Mouse (Mus musculus) central nervous system, embryonic 11.5 days (tissue): ENCODE measurements around the gene Acyp2. TPM values are rescaled to one million over a fixed set of nuclear protein-coding genes. Genes with fewer than 3 reads are reported as not detected.

Experiments used
- polyA plus RNA-seq: library from polyadenylated mRNA; depleted of rRNA; stranded (reverse); fragments of >200 nt; gene quantifications from 2 replicates; pipeline ENCODE4 v1.2.3, GENCODE M21; 2012; rRNA removed

Acyp2 gene
- 9.0 and 9.7 TPM in 2 replicates for polyA plus RNA-seq

GRCm38 (mm10) chr11:30649001-30649637 is at the start of gene Acyp2:
Gene Acyp2 (minus strand): TSS chr11:30649587.

GRCm38 (mm10) chr11:30471751-30472593 is 177.4 kb downstream of the Acyp2 start, which contains the start of gene 4930505A04Rik:
Gene 4930505A04Rik (minus strand): TSS chr11:30471827.

Other genes starting within 250 kb of the Acyp2 start
- 0.25 TPM in 1 of 2 replicates, not detected in the other for gene 4930505A04Rik, start 177.8 kb downstream of the Acyp2 start, polyA plus RNA-seq
- gene Psme4, start 122.1 kb upstream of the Acyp2 start, polyA plus RNA-seq = 53.3 and 66.9 TPM in 2 replicates
- gene Gpr75, start 235.8 kb upstream of the Acyp2 start, polyA plus RNA-seq = 0.62 and 1.1 TPM in 2 replicates
- 9.9 and 16.7 TPM in 2 replicates for gene Asb3, start 235.8 kb upstream of the Acyp2 start, polyA plus RNA-seq